Mouse (Mus musculus) v-Abl transformed pro-B cells (cell line): ENCODE results near the gene Rasgrp4.

Experiments used
- in situ Hi-C, 2 experiments: fragments of 400-800 bp; cut with MboI; formaldehyde crosslinking; loops; one replicate each; pipeline ENCODE4 v1.15.1; 2025; ENCODE audit not compliant: unreplicated experiment in 2 of 2

The Rasgrp4 gene

DNA sequence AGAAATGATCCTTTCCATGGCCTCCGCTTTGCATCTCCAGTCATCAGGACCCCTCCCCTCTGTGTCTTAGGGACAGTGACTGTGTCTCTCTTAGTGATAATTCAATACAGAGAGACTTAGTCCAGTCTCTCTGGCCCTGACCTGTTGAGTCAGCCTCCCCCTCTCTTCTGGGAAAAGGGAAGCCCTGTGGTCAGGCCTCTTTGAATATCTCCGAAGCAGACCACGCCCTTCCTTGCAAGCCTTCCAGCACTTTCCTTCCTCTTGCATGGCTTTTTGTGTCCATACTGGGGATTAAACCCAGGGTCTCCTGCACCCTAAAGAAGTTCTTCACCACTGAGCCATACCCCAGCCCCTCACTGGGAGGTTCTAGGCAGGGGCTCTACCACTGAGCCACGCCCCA is 9.4 kb downstream of the Rasgrp4 start:
- in situ Hi-C loops, result no loop called here

GRCm38 (mm10) chr7:29146625-29147367 is 12.1 kb downstream of the Rasgrp4 start:
- in situ Hi-C loops, result no loop called here

DNA sequence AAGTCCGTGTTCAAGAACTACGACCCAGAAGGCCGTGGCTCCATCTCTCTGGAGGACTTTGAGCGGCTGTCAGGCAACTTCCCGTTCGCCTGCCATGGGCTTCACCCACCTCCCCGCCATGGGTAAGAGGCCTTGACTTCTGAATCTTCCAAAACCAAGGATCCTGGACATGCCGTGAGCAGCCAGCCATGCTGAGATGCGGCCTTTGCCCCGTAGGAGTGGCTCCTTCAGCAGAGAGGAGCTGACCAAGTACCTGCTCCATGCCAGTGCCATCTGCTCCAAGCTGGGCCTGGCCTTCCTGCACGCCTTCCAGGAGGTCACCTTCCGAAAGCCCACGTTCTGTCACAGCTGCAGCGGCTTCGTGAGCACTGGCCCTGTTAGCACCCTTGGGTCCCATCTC is 14.1 kb downstream of the Rasgrp4 start:
- in situ Hi-C loops, result no loop called here

GRCm38 (mm10) chr7:29151486-29151885 is 16.8 kb downstream of the Rasgrp4 start:
- in situ Hi-C loops, result no loop called here

DNA sequence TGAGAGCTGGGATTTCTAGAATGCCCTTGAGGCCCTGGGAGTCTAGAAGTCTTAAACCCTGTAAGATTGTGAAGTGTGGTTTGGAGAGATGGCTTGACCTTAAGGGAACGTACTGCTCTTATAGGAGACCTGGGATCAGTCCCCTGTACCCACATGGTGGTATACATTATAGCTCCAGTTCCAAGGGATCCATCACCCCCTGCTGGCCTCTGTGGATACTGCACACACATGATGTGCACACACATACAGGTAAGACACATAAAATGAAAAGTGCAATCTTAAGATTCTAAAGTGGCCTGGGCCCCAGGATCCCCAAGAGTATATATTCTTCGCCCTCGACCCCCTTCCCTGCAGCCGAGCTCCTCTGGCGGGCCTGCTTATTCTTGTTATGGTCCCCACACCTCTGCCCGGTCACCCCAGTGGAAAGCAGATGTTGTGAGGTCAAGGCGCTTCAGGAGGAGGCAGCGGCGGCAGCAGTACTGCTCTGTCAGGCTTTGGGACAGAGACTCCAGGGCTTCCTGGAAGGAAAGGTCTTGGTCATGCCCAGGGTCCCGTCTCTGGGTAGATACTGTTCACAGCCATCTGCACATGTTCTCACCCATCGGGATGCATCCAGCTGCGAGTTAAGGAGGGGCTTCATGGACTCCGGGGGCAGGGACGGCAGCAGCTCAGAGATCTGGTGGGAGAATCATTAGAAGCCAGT is 19.5 kb downstream of the Rasgrp4 start:
- in situ Hi-C loops, result no loop called here

GRCm38 (mm10) chr7:29155196-29155837 is 20.7 kb downstream of the Rasgrp4 start:
- in situ Hi-C loops, result no loop called here

DNA sequence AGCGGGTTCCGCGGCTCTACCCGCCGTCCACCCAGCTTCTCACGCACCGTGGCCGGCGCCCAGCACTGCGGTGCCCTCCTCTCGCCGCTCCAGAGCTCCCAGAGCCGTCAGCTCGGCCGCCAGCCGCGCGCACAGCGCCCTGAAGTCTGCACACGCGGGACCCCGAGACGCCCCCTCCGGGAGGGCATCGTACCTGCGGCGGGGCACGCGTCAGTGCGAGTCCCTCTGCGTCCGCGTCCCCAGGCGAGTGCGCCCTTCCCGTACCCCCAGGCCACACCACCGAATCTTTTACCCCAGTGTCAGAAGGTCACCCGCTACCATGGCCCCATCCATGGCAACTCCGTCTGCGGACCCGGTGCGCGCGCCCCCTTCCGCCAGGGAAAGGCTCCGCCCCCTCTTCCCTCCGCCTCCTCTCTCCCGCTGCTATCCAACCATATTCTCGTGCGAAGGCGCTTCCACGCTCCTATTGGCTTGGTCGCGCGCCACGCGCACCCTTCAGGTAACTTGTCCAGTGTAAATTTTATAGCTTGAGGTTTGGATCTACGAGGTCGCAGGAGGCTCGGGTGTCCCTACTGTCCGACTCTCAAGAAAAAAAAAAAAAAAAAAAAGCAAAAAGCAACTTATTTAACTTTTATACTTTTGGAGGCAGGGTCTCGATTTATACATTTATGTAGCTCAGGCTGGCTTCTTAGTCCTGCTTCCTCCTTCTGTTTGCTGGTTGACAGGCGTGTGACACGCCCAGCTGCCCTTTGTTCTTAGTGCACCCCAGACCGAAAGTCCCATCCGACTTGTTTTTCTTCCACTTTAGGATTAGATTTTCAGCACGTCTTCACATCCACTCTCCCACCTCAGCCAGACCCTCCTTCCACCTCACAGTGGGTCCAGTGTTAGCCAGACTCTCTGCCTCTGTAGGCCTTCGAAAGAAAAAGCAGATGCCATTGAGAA is 21.5 kb downstream of the Rasgrp4 start, which contains the start of gene Fam98c:
Fam98c (minus strand) TSS at position 397 of the 945 bp plus-strand sequence.
- in situ Hi-C loops, result no loop called here

DNA sequence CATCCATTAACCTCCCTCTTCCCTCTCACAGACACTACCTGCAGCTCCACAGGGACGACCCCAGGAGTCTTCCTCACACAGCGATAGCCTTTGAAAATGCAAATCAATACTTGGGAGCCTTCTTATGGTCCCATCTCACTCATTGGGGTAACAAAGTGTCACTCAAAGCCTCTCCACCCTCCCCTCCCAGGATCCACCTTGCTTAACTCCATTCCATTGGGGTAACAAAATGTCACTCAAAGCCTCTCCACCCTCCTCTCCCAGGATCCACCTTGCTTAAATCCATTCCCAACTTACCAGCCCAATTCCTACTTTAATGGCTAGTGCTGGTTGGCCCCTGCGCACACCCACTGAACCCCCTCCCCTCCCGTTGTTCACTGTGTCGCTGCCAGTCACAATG is 23.6 kb downstream of the Rasgrp4 start:
- in situ Hi-C loops, result no loop called here

- in situ Hi-C loops, result no loop called here
These were observed 27.6 kb downstream of the Rasgrp4 start for GRCm38 (mm10) chr7:29162294-29162693.

GRCm38 (mm10) chr7:29162750-29163525 is 28.3 kb downstream of the Rasgrp4 start:
- in situ Hi-C loops, result no loop called here

DNA sequence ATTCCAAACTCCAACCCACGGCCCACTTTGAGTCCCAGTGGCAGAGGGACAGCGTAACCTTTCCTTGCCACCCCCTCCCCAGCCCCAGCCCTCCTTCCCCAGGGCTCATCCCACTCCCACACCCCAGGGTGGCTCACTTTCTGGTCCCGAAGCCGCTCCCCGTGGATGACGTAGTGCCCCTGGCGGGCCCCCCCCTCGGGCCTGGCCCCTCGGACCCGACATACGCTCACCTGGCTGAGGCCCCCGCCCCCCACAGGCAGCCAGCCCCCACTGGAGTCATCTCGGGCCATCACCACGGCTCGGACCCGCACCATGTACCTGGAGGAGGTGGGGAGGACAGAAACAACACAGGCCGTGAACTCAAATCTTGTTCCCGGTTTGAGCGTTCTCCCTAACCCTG is 33.0 kb downstream of the Rasgrp4 start:
- in situ Hi-C loops, result no loop called here

- in situ Hi-C loops, result no loop called here
These were observed 33.6 kb downstream of the Rasgrp4 start for GRCm38 (mm10) chr7:29168121-29168695.

GRCm38 (mm10) chr7:29168791-29169230 is 34.2 kb downstream of the Rasgrp4 start:
- in situ Hi-C loops, result no loop called here

DNA sequence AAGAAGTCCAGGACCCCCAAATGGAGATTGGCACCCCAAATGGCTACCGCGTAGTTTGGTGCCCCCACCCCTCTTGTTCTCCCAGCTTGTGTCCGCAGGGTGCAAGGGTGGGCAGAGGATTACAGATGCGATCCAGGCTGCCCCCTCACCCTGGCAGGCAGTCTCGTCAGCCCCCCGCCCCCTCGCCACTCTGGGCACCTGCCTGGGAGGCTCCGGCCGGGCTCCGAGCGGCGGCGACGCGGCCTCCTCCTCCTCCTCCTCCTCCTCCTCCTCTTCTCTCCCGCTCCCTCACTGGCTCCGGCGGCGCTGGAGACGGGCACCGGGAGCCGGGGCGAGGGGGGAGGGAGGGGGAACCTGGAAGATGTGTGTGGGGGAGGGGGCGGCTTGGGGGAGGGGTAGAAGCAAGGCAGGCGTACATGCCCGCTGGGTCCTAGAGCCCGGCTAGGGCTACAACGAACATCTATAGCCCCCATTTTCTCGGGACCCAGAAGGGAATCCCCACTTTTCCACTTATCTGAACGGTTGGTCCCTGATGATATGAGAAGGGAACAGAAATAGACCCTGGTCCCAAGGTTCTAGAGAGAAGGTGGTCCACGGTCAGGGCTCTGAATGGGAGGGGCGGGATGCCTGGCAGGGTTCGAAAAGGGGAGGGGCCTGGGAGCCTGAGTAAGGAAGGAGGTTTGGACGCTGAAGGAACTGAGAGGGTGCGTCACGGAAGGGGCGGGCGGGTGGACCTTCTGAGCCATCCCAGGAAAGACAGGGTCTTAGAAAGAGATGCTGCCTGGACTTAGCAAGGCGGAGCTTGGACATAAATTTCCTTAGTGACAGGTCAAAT is 34.8 kb downstream of the Rasgrp4 start:
- in situ Hi-C loops, result loop anchor here (10.0 kb wide), 2 partner anchors 75 to 185 kb away; partner anchors contain the start of genes 2200002D01Rik (in 1 of the 2), Eif3k (in 1 of the 2) and Map4k1 (in 1 of the 2)

- in situ Hi-C loops, result loop anchor here (10.0 kb wide), 2 partner anchors 75 to 185 kb away; partner anchors contain the start of genes 2200002D01Rik (in 1 of the 2), Eif3k (in 1 of the 2) and Map4k1 (in 1 of the 2)
These were observed 35.6 kb downstream of the Rasgrp4 start, which contains the start of the genes Ggn and Spred3 for GRCm38 (mm10) chr7:29170066-29170754. Gene Ggn (plus strand): TSS chr7:29170210. Gene Spred3 (minus strand): TSS chr7:29170411.

DNA sequence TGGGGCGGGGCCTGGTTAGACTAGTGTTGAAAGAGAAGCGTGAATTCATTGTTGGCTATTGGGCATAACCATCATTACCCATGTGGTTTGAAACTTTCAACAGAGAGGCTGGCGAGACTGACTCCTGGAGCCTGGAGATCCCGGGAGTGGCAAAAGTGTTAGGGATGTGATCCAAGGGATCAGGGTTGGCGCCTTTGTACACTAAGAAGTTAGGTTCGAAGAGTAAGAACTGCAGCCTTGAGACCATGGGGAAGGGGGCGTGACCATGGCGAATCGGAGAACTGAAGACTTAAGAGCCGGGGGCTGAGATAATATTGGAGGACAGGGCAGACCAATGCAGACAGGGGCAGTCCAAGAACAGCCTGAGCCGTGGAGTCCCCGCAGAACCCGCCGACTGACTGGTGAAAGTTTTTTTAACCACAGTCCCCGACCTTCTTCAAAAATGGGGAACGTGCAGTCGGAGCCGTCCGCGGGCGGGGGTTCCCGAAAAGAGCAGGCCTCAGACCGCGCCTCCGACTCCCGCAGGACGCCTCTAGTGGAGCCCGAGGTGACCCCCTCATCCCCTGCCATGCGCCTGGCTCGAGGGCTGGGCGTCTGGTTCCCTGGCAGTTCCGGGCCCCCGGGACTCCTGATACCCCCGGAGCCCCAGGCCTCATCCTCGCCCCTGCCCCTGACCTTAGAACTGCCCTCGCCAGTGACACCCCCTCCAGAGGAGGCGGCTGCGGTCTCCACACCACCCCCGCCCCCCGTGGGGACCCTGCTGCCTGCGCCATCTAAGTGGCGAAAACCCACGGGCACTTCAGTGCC is 36.3 kb downstream of the Rasgrp4 start:
- in situ Hi-C loops, result loop anchor here (10.0 kb wide), 2 partner anchors 74 to 186 kb away; partner anchors contain the start of genes 2200002D01Rik (in 1 of the 2), Eif3k (in 1 of the 2) and Map4k1 (in 1 of the 2)
